Mouse (Mus musculus) megakaryocyte, embryonic 14.5 days (primary cell): ENCODE measurements around the gene Nell1.

ENCODE experiments used
- FLI1 ChIP-seq: IDR thresholded peaks from 2 replicates; pipeline ENCODE4 v1.6.1; 2012; ENCODE audit warnings: low read length, inconsistent platforms, mixed read lengths
- GATA1 ChIP-seq: IDR thresholded peaks from 3 replicates; pipeline ENCODE4 v1.6.1; 2012; ENCODE audit warnings: mixed read lengths, low read length, inconsistent platforms, borderline replicate concordance

DNA sequence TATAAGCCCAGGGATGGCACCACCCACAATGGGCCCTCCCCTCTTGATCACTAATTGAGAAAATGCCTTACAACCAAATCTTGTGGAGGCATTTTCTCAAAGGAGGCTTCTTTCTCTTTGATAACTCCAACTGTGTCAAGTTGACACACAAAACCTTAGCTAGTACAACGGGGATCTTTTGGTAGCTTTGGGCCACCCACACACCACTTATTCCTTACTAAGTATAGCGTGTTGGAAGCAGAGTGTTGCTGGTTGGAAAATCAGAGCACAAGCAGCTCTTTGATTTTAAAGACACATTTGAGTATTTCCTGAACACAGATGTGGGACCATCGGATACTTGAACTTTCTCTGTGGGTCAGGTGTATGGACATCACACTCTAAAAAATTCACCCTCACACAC, 37.8 kb upstream of the Nell1 start:
- TF ChIP-seq GATA1 (no peak), FLI1 (no peak)
